Mouse (Mus musculus) erythroblast, embryonic 14.5 days (primary cell): Measurements from ENCODE around the gene Slc35d3.

Experiments
- GATA1 ChIP-seq: IDR thresholded peaks from 2 replicates; pipeline ENCODE4 v1.6.1; 2012; ENCODE audit warnings: low read length, inconsistent platforms, mixed read lengths
- TAL1 ChIP-seq: IDR thresholded peaks from 3 replicates; pipeline ENCODE4 v1.6.1; 2012; ENCODE audit warnings: low read length, inconsistent platforms, mixed read lengths

GRCm38 (mm10) chr10:19876669-19877068, 25.4 kb upstream of the Slc35d3 start:
- no peak for TF ChIP-seq GATA1
- no peak for TF ChIP-seq TAL1
